Mouse (Mus musculus): Measurements from ENCODE around the gene Mkln1.

- TF ChIP-seq CTCF (IDR thresholded peaks at IDR 0.05; ENCODE audit: low read depth) (no peak), EP300 (IDR thresholded peaks at IDR 0.05; ENCODE audit: low read depth) (no peak)
Observed at GRCm38 (mm10) chr6:31356444-31357191, 41.9 kb upstream of the Mkln1 start.

Data from liver, embryonic 14.5 days (tissue).